ENCODE assay signal across 13 mouse cellular contexts in the genomic region with DNA sequence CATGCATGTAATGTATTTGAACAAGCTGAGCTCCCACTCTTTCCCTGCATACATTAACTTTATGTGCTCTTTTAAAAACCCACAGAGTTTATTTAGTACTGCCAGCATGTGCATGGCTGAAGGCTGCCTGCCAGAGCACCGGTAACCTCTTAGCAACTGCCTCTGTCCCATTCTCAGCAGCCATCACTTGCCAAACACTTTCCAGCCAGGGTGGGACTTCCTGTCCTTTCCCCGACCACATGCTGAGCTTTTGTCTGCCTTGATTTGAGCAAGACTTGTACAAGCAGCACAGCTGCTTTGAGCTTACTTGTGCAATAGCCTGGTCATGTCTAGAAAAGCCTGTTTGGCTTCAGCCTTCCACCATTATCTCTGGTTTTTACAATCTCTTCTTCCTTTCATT.
DNase-seq lines count a peak whose midpoint lies in the region; ATAC-seq lines count a peak whose summit lies in the region.
"Had no signal": no experiment of that assay in that cellular context is flagged by ENCODE, and none has a peak within 500 bp of the region (broad histone marks: within the 10 kb centered on the region; RNA-seq: fewer than 3 reads in every experiment).

No protein-coding gene starts in this region.

- H3K27ac ChIP-seq in hindbrain, embryonic 11.5 days (ENCODE audit: low read depth, low read length) = no peak overlapping the region
- no peak overlapping the region for H3K27ac ChIP-seq in hindbrain, embryonic 12.5 days
- no peak overlapping the region for H3K27ac ChIP-seq in limb, embryonic 13.5 days
- H3K27ac ChIP-seq in liver, embryonic 11.5 days (ENCODE audit: low read depth, low read length) = no peak overlapping the region

- H3K36me3 ChIP-seq in hindbrain, embryonic 11.5 days (ENCODE audit: control insufficient read depth, insufficient read depth, low read length) = no peaks in the 10 kb centered on the region
- no peaks in the 10 kb centered on the region for H3K36me3 ChIP-seq in hindbrain, embryonic 12.5 days
- no peaks in the 10 kb centered on the region for H3K36me3 ChIP-seq in limb, embryonic 13.5 days
- H3K36me3 ChIP-seq in liver, embryonic 11.5 days (ENCODE audit: control insufficient read depth, insufficient read depth, low read length) = no peaks in the 10 kb centered on the region

- H3K4me1 ChIP-seq in hindbrain, embryonic 11.5 days (replicated peaks; ENCODE audit: control insufficient read depth, insufficient read depth, low read length) = no peaks in the 10 kb centered on the region
- 0 out of 2 replicates have a peak, but pooled peaks cover 2% of the 10 kb centered on the region for H3K4me1 ChIP-seq in hindbrain, embryonic 12.5 days
- no peaks in the 10 kb centered on the region for H3K4me1 ChIP-seq in limb, embryonic 13.5 days
- H3K4me1 ChIP-seq in liver, embryonic 11.5 days (replicated peaks; ENCODE audit: control insufficient read depth, insufficient read depth, low read length) = no peaks in the 10 kb centered on the region

- 50% methylated on average over 2 of the region's 2 CpGs for WGBS in hindbrain, embryonic 11.5 days
- 54% methylated on average over 2 of the region's 2 CpGs for WGBS in hindbrain, embryonic 12.5 days
- WGBS in limb, embryonic 13.5 days = 34% methylated on average over 2 of the region's 2 CpGs
- 62% methylated on average over 2 of the region's 2 CpGs for WGBS in liver, embryonic 11.5 days

- ATAC-seq in hindbrain, embryonic 11.5 days (ENCODE audit: low FRiP score) = no peak
- no peak for ATAC-seq in hindbrain, embryonic 12.5 days (ENCODE audit: low FRiP score)
- peak; percentile 36; the same call in 1 of the 2 replicates for ATAC-seq in limb, embryonic 13.5 days (ENCODE audit: low FRiP score, low read depth)
- no peak for ATAC-seq in liver, embryonic 11.5 days (replicated peaks; ENCODE audit: low FRiP score)
- ATAC-seq: activated CD4-positive, CD25-positive, alpha-beta regulatory T cell, adult 4 months had no signal

- H3K4me3 ChIP-seq in hindbrain, embryonic 11.5 days (ENCODE audit: low read depth, low read length) = no peak overlapping the region
- H3K4me3 ChIP-seq in hindbrain, embryonic 12.5 days = no peak overlapping the region
- H3K4me3 ChIP-seq in limb, embryonic 13.5 days = no peak overlapping the region
- no peak overlapping the region for H3K4me3 ChIP-seq in liver, embryonic 11.5 days (ENCODE audit: low read depth, low read length)

- H3K9me3 ChIP-seq in hindbrain, embryonic 11.5 days (ENCODE audit: control insufficient read depth, low read length) = no peaks in the 10 kb centered on the region
- no peaks in the 10 kb centered on the region for H3K9me3 ChIP-seq in hindbrain, embryonic 12.5 days (replicated peaks)
- no peaks in the 10 kb centered on the region for H3K9me3 ChIP-seq in limb, embryonic 13.5 days
- H3K9me3 ChIP-seq in liver, embryonic 11.5 days (ENCODE audit: control insufficient read depth, low read length) = no peaks in the 10 kb centered on the region

- peak; percentile 22 for DNase-seq in hindbrain, embryonic 11.5 days (ENCODE audit: low spot score)
- peak; percentile 95 for DNase-seq in ES-CJ7 (ENCODE audit: low read depth, low spot score)
- peak; percentile 34 for DNase-seq in embryo, embryonic 10.5 days (ENCODE audit: low spot score)
- DNase-seq in liver, embryonic 11.5 days (ENCODE audit: low spot score) = no peak
- no peak for DNase-seq in kidney, adult 18-20 months
- DNase-seq in testis, postnatal 10 days (ENCODE audit: low spot score) = no peak
- DNase-seq: gastrocnemius, postnatal 36 days; heart, postnatal 36 days; liver; right cerebral cortex, postnatal 14 days had no signal

- H3K4me2 ChIP-seq in hindbrain, embryonic 11.5 days (replicated peaks; ENCODE audit: low read depth, low read length) = no peak overlapping the region
- H3K4me2 ChIP-seq in hindbrain, embryonic 12.5 days (replicated peaks) = no peak overlapping the region
- no peak overlapping the region for H3K4me2 ChIP-seq in limb, embryonic 13.5 days (replicated peaks)
- no peak overlapping the region for H3K4me2 ChIP-seq in liver, embryonic 11.5 days

- H3K27me3 ChIP-seq in hindbrain, embryonic 11.5 days (ENCODE audit: control insufficient read depth, insufficient read depth, low read length) = no peaks in the 10 kb centered on the region
- H3K27me3 ChIP-seq in hindbrain, embryonic 12.5 days = no peaks in the 10 kb centered on the region
- H3K27me3 ChIP-seq in limb, embryonic 13.5 days = no peaks in the 10 kb centered on the region
- no peaks in the 10 kb centered on the region for H3K27me3 ChIP-seq in liver, embryonic 11.5 days (replicated peaks; ENCODE audit: control insufficient read depth, insufficient read depth, low read length)

- no peak overlapping the region for H3K9ac ChIP-seq in hindbrain, embryonic 11.5 days (ENCODE audit: low read depth, low read length)
- H3K9ac ChIP-seq in hindbrain, embryonic 12.5 days = no peak overlapping the region
- H3K9ac ChIP-seq in limb, embryonic 13.5 days = no peak overlapping the region
- no peak overlapping the region for H3K9ac ChIP-seq in liver, embryonic 11.5 days (ENCODE audit: low read depth, low read length)

Comparison
In these comparisons a context has a peak if more than half of its experiments do, and no peak if none do; other contexts are left out.
1. DNase-seq: peak in hindbrain, embryonic 11.5 days (single experiment), ES-CJ7 (single experiment) and embryo, embryonic 10.5 days (single experiment); none in liver, embryonic 11.5 days (single experiment), kidney, adult 18-20 months (single experiment) and testis, postnatal 10 days (single experiment).